Mouse (Mus musculus) myocyte (in vitro differentiated cells): ENCODE data around the gene Pced1a. TPM values are rescaled to one million over a fixed set of nuclear protein-coding genes. Genes with fewer than 3 reads are reported as not detected.

Experiments used
- H3K27me3 ChIP-seq: one replicate; pipeline ENCODE4 v1.6.1; 2011; ENCODE audit not compliant: control insufficient read depth, insufficient read depth, insufficient read length
- H3K36me3 ChIP-seq: one replicate; pipeline ENCODE4 v1.6.1; 2011; ENCODE audit not compliant: control insufficient read depth, insufficient read depth
- H3K4me2 ChIP-seq: one replicate; pipeline ENCODE4 v1.6.1; 2011; ENCODE audit warnings: low read depth, control low read depth
- H3K4me3 ChIP-seq: one replicate; pipeline ENCODE4 v1.5.1; 2011; ENCODE audit warnings: mild to moderate bottlenecking, control low read depth, moderate library complexity
- H3K79me2 ChIP-seq: one replicate; pipeline ENCODE4 v1.6.1; 2011; ENCODE audit not compliant: control insufficient read depth, insufficient read depth
- H3ac ChIP-seq: one replicate; pipeline ENCODE4 v1.6.1; 2011; ENCODE audit not compliant: control insufficient read depth, insufficient read length
- CEBPB ChIP-seq: IDR thresholded peaks from 2 replicates; pipeline ENCODE4 v1.6.1; 2011; ENCODE audit warnings: mild to moderate bottlenecking, moderate library complexity; ENCODE audit not compliant: poor library complexity, insufficient read depth, severe bottlenecking
- E2F4 ChIP-seq: IDR thresholded peaks from one replicate; pipeline ENCODE4 v1.6.1; 2011; ENCODE audit warnings: mild to moderate bottlenecking, control low read depth, moderate library complexity; ENCODE audit not compliant: insufficient read depth
- MAX ChIP-seq: IDR thresholded peaks from one replicate; pipeline ENCODE4 v1.6.1; 2011; ENCODE audit warnings: low read depth, mild to moderate bottlenecking, control low read depth
- MYOD1 ChIP-seq, 3 experiments: IDR thresholded peaks; one replicate each; pipeline ENCODE4 v1.6.1; 2011; ENCODE audit warnings: control low read depth in 2 of 3, low read depth in 2 of 3, mild to moderate bottlenecking in 2 of 3, moderate library complexity in 1 of 3; ENCODE audit not compliant: insufficient read length in 2 of 3, control insufficient read depth in 1 of 3
- MYOG ChIP-seq, 3 experiments: IDR thresholded peaks; one replicate each; pipeline ENCODE4 v1.6.1; 2011; ENCODE audit warnings: control low read depth in 2 of 3, low read depth in 2 of 3, mild to moderate bottlenecking in 2 of 3; ENCODE audit not compliant: insufficient read length in 2 of 3, control insufficient read depth in 1 of 3, insufficient read depth in 1 of 3
- POLR2A ChIP-seq: IDR thresholded peaks from one replicate; pipeline ENCODE4 v1.6.1; 2011; ENCODE audit warnings: low read depth, mild to moderate bottlenecking, control low read depth, moderate library complexity; ENCODE audit not compliant: insufficient read length
- POLR2AphosphoS2 ChIP-seq: IDR thresholded peaks from one replicate; pipeline ENCODE4 v1.6.1; 2011; ENCODE audit warnings: low read depth, control low read depth; ENCODE audit not compliant: insufficient read length
- REST ChIP-seq: IDR thresholded peaks from one replicate; pipeline ENCODE4 v1.6.1; 2011; ENCODE audit warnings: mild to moderate bottlenecking, control low read depth, moderate library complexity; ENCODE audit not compliant: insufficient read depth, insufficient read length
- SRF ChIP-seq: IDR thresholded peaks from one replicate; pipeline ENCODE4 v1.6.1; 2011; ENCODE audit warnings: low read depth; ENCODE audit not compliant: control insufficient read depth, insufficient read length
- TCF12 ChIP-seq: IDR thresholded peaks from one replicate; pipeline ENCODE4 v1.6.1; 2011; ENCODE audit warnings: mild to moderate bottlenecking, control low read depth; ENCODE audit not compliant: poor library complexity, insufficient read depth, severe bottlenecking
- TCF3 ChIP-seq: IDR thresholded peaks from one replicate; pipeline ENCODE4 v1.6.1; 2011; ENCODE audit warnings: low read depth, control low read depth; ENCODE audit not compliant: insufficient read length
- USF1 ChIP-seq: IDR thresholded peaks from one replicate; pipeline ENCODE4 v1.6.1; 2011; ENCODE audit warnings: low read depth, mild to moderate bottlenecking, control low read depth, moderate library complexity
- polyA plus RNA-seq: library from polyadenylated mRNA; unstranded; fragments of >200 nt; fragmentation: generic; extraction: Trizol; gene quantifications from one replicate; pipeline ENCODE4 v1.2.1, GENCODE M21; 2012; ENCODE audit warnings: missing spikeins

Gene Pced1a
- polyA plus RNA-seq, 1 experiment, result 10.9 TPM

GRCm38 (mm10) chr2:130390993-130391625 is 33.4 kb downstream of the Pced1a start:
- peaks cover 32% of the 10 kb centered on the region for H3K27me3 ChIP-seq
- no peaks in the 10 kb centered on the region for H3K79me2 ChIP-seq
- H3K4me2 ChIP-seq, result no peak overlapping the region
- no peaks in the 10 kb centered on the region for H3K36me3 ChIP-seq
- no peak overlapping the region for H3ac ChIP-seq
- H3K4me3 ChIP-seq, result no peak overlapping the region
- TF ChIP-seq TCF12 (no peak), SRF (no peak), USF1 (no peak), TCF3 (no peak), MYOD1 (IDR thresholded peaks at IDR 0.05; ENCODE audit: control insufficient read depth in 1 of 3, insufficient read length in 2 of 3, low read depth in 2 of 3) (no peak), POLR2A (no peak), MAX (no peak), E2F4 (no peak), POLR2AphosphoS2 (no peak), CEBPB (no peak), MYOG (IDR thresholded peaks at IDR 0.05; ENCODE audit: control insufficient read depth in 1 of 3, insufficient read depth in 1 of 3, insufficient read length in 2 of 3, low read depth in 2 of 3) (no peak), REST (no peak)

GRCm38 (mm10) chr2:130388796-130389195 is 35.7 kb downstream of the Pced1a start:
- Histone ChIP-seq H3K36me3 (no peaks in the 10 kb centered on the region), H3K79me2 (no peaks in the 10 kb centered on the region), H3ac (no peak overlapping the region), H3K27me3 (peaks cover 18% of the 10 kb centered on the region), H3K4me2 (no peak overlapping the region), H3K4me3 (no peak overlapping the region)
- TF ChIP-seq CEBPB, result no peak
- TF ChIP-seq TCF12, result no peak
- TF ChIP-seq USF1, result no peak
- no peak for TF ChIP-seq REST
- no peak for TF ChIP-seq SRF
- TF ChIP-seq MYOD1 (IDR thresholded peaks at IDR 0.05; ENCODE audit: control insufficient read depth in 1 of 3, insufficient read length in 2 of 3, low read depth in 2 of 3), result no peak
- no peak for TF ChIP-seq POLR2A
- TF ChIP-seq TCF3, result no peak
- no peak for TF ChIP-seq E2F4
- TF ChIP-seq MAX, result no peak
- no peak for TF ChIP-seq POLR2AphosphoS2
- TF ChIP-seq MYOG (IDR thresholded peaks at IDR 0.05; ENCODE audit: control insufficient read depth in 1 of 3, insufficient read depth in 1 of 3, insufficient read length in 2 of 3, low read depth in 2 of 3), result no peak

GRCm38 (mm10) chr2:130386212-130386611 is 38.3 kb downstream of the Pced1a start:
- TF ChIP-seq TCF3 (no peak), POLR2AphosphoS2 (no peak), CEBPB (no peak), USF1 (no peak), MYOG (IDR thresholded peaks at IDR 0.05; ENCODE audit: control insufficient read depth in 1 of 3, insufficient read depth in 1 of 3, insufficient read length in 2 of 3, low read depth in 2 of 3) (no peak), TCF12 (no peak), MAX (no peak), SRF (no peak), MYOD1 (IDR thresholded peaks at IDR 0.05; ENCODE audit: control insufficient read depth in 1 of 3, insufficient read length in 2 of 3, low read depth in 2 of 3) (no peak), E2F4 (no peak)
- no peaks in the 10 kb centered on the region for H3K36me3 ChIP-seq
- no peaks in the 10 kb centered on the region for H3K79me2 ChIP-seq
- no peak overlapping the region for H3K4me2 ChIP-seq
- H3K27me3 ChIP-seq, result peaks cover 17% of the 10 kb centered on the region
- H3K4me3 ChIP-seq, result no peak overlapping the region
- H3ac ChIP-seq, result no peak overlapping the region

GRCm38 (mm10) chr2:130383895-130384294 is 40.6 kb downstream of the Pced1a start:
- H3K4me2 ChIP-seq, result no peak overlapping the region
- no peak overlapping the region for H3ac ChIP-seq
- H3K27me3 ChIP-seq, result peaks cover 15% of the 10 kb centered on the region
- H3K36me3 ChIP-seq, result no peaks in the 10 kb centered on the region
- no peak for TF ChIP-seq USF1
- TF ChIP-seq REST, result no peak
- no peak for TF ChIP-seq TCF12
- no peak for TF ChIP-seq MYOD1 (IDR thresholded peaks at IDR 0.05; ENCODE audit: control insufficient read depth in 1 of 3, insufficient read length in 2 of 3, low read depth in 2 of 3)
- no peak for TF ChIP-seq MAX
- H3K4me3 ChIP-seq, result no peak overlapping the region
- no peaks in the 10 kb centered on the region for H3K79me2 ChIP-seq

GRCm38 (mm10) chr2:130383205-130383604 is 41.3 kb downstream of the Pced1a start:
- Histone ChIP-seq H3K36me3 (no peaks in the 10 kb centered on the region), H3K4me3 (no peak overlapping the region), H3K79me2 (no peaks in the 10 kb centered on the region), H3K27me3 (peaks cover 17% of the 10 kb centered on the region), H3K4me2 (no peak overlapping the region), H3ac (no peak overlapping the region)
- no peak for TF ChIP-seq TCF12
- TF ChIP-seq SRF, result no peak
- TF ChIP-seq POLR2AphosphoS2, result no peak
- no peak for TF ChIP-seq E2F4
- TF ChIP-seq POLR2A, result no peak
- no peak for TF ChIP-seq CEBPB
